Mouse (Mus musculus): ENCODE measurements around the gene Ambp. TPM values are rescaled to one million over a fixed set of nuclear protein-coding genes. Genes with fewer than 3 reads are reported as not detected.

The Ambp gene
- not detected for polyA plus RNA-seq (2017; shearing (Covaris generic))

GRCm38 (mm10) chr4:63154699-63155098 lies at the start of gene Ambp:
TSS of gene Ambp (minus strand) at chr4:63154799.

GRCm38 (mm10) chr4:63171969-63172685 lies 17.5 kb upstream of the Ambp start, which contains the start of gene Kif12:
TSS of gene Kif12 (minus strand) at chr4:63172131.

Other genes with a start within 250 kb of the Ambp start
- gene Zfp618, start 189.2 kb downstream of the Ambp start, polyA plus RNA-seq (2017; shearing (Covaris generic)): 0.24 TPM
- not detected for gene Kif12, start 17.3 kb upstream of the Ambp start, polyA plus RNA-seq (2017; shearing (Covaris generic))
- 0.86 TPM for gene Col27a1, start 59.2 kb upstream of the Ambp start, polyA plus RNA-seq (2017; shearing (Covaris generic))
- not detected for gene Orm1, start 189.8 kb upstream of the Ambp start, polyA plus RNA-seq (2017; shearing (Covaris generic))
- 0.71 TPM for gene Orm3, start 201.4 kb upstream of the Ambp start, polyA plus RNA-seq (2017; shearing (Covaris generic))
- gene Orm2, start 207.7 kb upstream of the Ambp start, polyA plus RNA-seq (2017; shearing (Covaris generic)): 0.47 TPM
- gene Akna, start 248.6 kb upstream of the Ambp start, polyA plus RNA-seq (2017; shearing (Covaris generic)): 334 TPM